Mouse (Mus musculus) telencephalon, adult 2 months (tissue): Measurements from ENCODE around the gene Ehmt2.
A peak's percentile ranks its signal among the peaks of the same experiment; 100 is the strongest.
"Not testable (repeated sequence)": the region's sequence is repeated elsewhere in the genome, so short reads cannot be mapped to it uniquely, and the experiment has no call there.

Experiments used
- DNase-seq: peaks from one replicate; pipeline ENCODE4 v3.0.0-alpha.2; 2011; ENCODE audit warnings: low read depth, low spot score

The Ehmt2 gene

GRCm38 (mm10) chr17:34924258-34924657 lies 26.0 kb downstream of the Ehmt2 start:
- DNase-seq, result no peak

- DNase-seq, result peak; percentile 35
Measured at GRCm38 (mm10) chr17:34927306-34928019, 29.2 kb downstream of the Ehmt2 start.

GRCm38 (mm10) chr17:34928841-34929240 lies 30.6 kb downstream of the Ehmt2 start:
- no peak for DNase-seq

GRCm38 (mm10) chr17:34931061-34931734 lies 32.9 kb downstream of the Ehmt2 start, which contains the start of gene Neu1:
Neu1 (plus strand) TSS chr17:34931253.
- peak; percentile 97 for DNase-seq

GRCm38 (mm10) chr17:34931735-34932098 lies 33.4 kb downstream of the Ehmt2 start:
- DNase-seq, result no peak

- no peak for DNase-seq
Measured at GRCm38 (mm10) chr17:34932287-34932686, 34.0 kb downstream of the Ehmt2 start.

GRCm38 (mm10) chr17:34934031-34934430 lies 35.8 kb downstream of the Ehmt2 start:
- DNase-seq, result no peak

- DNase-seq, result no peak
Measured at GRCm38 (mm10) chr17:34934830-34935229, 36.6 kb downstream of the Ehmt2 start.

- no peak for DNase-seq
Measured at GRCm38 (mm10) chr17:34937960-34938505, 39.8 kb downstream of the Ehmt2 start.

GRCm38 (mm10) chr17:34941344-34942041 lies 43.2 kb downstream of the Ehmt2 start:
- DNase-seq, result no peak

GRCm38 (mm10) chr17:34943128-34943815 lies 45.0 kb downstream of the Ehmt2 start:
- DNase-seq, result no peak

- DNase-seq, result no peak
Measured at GRCm38 (mm10) chr17:34944362-34944761, 46.1 kb downstream of the Ehmt2 start.

- DNase-seq, result no peak
Measured at GRCm38 (mm10) chr17:34946486-34947140, 48.3 kb downstream of the Ehmt2 start.

- no peak for DNase-seq
Measured at GRCm38 (mm10) chr17:34947606-34948005, 49.3 kb downstream of the Ehmt2 start.

GRCm38 (mm10) chr17:34948721-34949552 lies 50.7 kb downstream of the Ehmt2 start:
- DNase-seq, result not testable (repeated sequence)

GRCm38 (mm10) chr17:34949553-34949969 lies 51.3 kb downstream of the Ehmt2 start:
- DNase-seq, result no peak

- no peak for DNase-seq
Measured at GRCm38 (mm10) chr17:34950514-34951455, 52.5 kb downstream of the Ehmt2 start.

GRCm38 (mm10) chr17:34951636-34952377 lies 53.5 kb downstream of the Ehmt2 start:
- DNase-seq, result no peak
